In the genomic region with DNA sequence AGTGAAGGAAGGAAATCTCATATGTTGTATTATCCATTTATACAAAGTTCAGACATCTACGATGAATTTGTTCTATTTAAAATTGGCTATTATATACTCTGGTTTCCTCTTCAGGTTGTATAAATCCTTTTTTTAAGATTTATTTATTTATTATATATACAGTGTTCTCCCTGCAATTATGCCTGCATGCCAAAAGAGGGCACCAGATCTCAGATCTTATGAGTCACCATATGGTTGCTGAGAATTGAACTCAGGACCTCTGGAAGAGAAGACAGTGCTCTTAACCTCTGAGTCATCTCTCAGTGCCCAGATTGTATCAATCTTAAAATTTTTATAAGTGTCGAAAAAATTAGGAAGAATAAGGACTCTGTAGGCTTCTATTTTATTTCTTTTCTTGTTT, we compare ENCODE assay signal across 16 mouse cellular contexts. TPM values are rescaled to one million over a fixed set of nuclear protein-coding genes. Genes with fewer than 3 reads are reported as not detected.
DNase-seq lines count a peak whose midpoint lies in the region; ATAC-seq and TF ChIP-seq lines count a peak whose summit lies in the region.
"Had no signal": no experiment of that assay in that cellular context is flagged by ENCODE, and none has a peak within 500 bp of the region (broad histone marks: within the 10 kb centered on the region; RNA-seq: fewer than 3 reads in every experiment).

No protein-coding gene starts in this region.

- H3K4me2 ChIP-seq in heart, postnatal 0 days (ENCODE audit: low read depth, low read length), result no peak overlapping the region
- no peak overlapping the region for H3K4me2 ChIP-seq in midbrain, postnatal 0 days (ENCODE audit: low read depth, low read length, poor library complexity, severe bottlenecking)
- H3K4me2 ChIP-seq in midbrain, embryonic 16.5 days (ENCODE audit: low read length), result no peak overlapping the region
- no peak overlapping the region for H3K4me2 ChIP-seq in stomach, postnatal 0 days (replicated peaks; ENCODE audit: low read depth)
- H3K4me2 ChIP-seq: forebrain, embryonic 13.5 days had no signal

- TF ChIP-seq EP300 in heart, postnatal 0 days (IDR thresholded peaks at IDR 0.05; ENCODE audit: low read depth), result no peak
- TF ChIP-seq EP300 in stomach, postnatal 0 days (optimal IDR thresholded peaks at IDR 0.05), result no peak

- 95% methylated on average over 2 of the region's 2 CpGs for WGBS in heart, postnatal 0 days
- WGBS in midbrain, postnatal 0 days, result 96% methylated on average over 2 of the region's 2 CpGs
- 98% methylated on average over 2 of the region's 2 CpGs for WGBS in midbrain, embryonic 16.5 days
- WGBS in stomach, postnatal 0 days, result 79% methylated on average over 2 of the region's 2 CpGs

- H3K4me3 ChIP-seq in heart, postnatal 0 days (ENCODE audit: low read depth, low read length), result no peak overlapping the region
- H3K4me3 ChIP-seq in midbrain, postnatal 0 days (ENCODE audit: low read depth, low read length), result no peak overlapping the region
- H3K4me3 ChIP-seq in midbrain, embryonic 16.5 days (ENCODE audit: low read depth, low read length), result no peak overlapping the region
- no peak overlapping the region for H3K4me3 ChIP-seq in stomach, postnatal 0 days (ENCODE audit: low read depth, low read length)
- H3K4me3 ChIP-seq: forebrain, embryonic 13.5 days; hindbrain, embryonic 10.5 days; limb, embryonic 10.5 days had no signal

- no peak for DNase-seq in heart, postnatal 0 days (ENCODE audit: low spot score)
- DNase-seq in heart, postnatal 14 days, result no peak
- peak; percentile 3 for DNase-seq in midbrain, postnatal 0 days (ENCODE audit: low spot score)
- peak; percentile 2 for DNase-seq in MEL-GATA-1-ER (ENCODE audit: extremely low read depth, low read depth)
- DNase-seq in stomach, postnatal 0 days (ENCODE audit: low spot score), result no peak
- no peak for DNase-seq in kidney, adult 11 months
- DNase-seq: kidney, postnatal 14 days had no signal

- intact Hi-C loops in heart, postnatal 14 days (cut with DNase I), result no loop called here

- H3K4me1 ChIP-seq in heart, postnatal 0 days (ENCODE audit: control insufficient read depth, insufficient read depth), result no peaks in the 10 kb centered on the region
- H3K4me1 ChIP-seq in midbrain, postnatal 0 days (ENCODE audit: insufficient read depth, low read length), result no peaks in the 10 kb centered on the region
- no peaks in the 10 kb centered on the region for H3K4me1 ChIP-seq in midbrain, embryonic 16.5 days (ENCODE audit: control insufficient read depth, insufficient read depth, low read length)
- no peaks in the 10 kb centered on the region for H3K4me1 ChIP-seq in stomach, postnatal 0 days (replicated peaks; ENCODE audit: control insufficient read depth, insufficient read depth)
- H3K4me1 ChIP-seq: forebrain, embryonic 13.5 days; hindbrain, embryonic 10.5 days; limb, embryonic 10.5 days had no signal

- H3K9ac ChIP-seq in heart, postnatal 0 days (replicated peaks; ENCODE audit: low read depth, low read length), result no peak overlapping the region
- H3K9ac ChIP-seq in midbrain, postnatal 0 days (replicated peaks; ENCODE audit: low read length, poor library complexity, severe bottlenecking), result no peak overlapping the region
- H3K9ac ChIP-seq in midbrain, embryonic 16.5 days (ENCODE audit: low read depth, low read length), result no peak overlapping the region
- H3K9ac ChIP-seq in stomach, postnatal 0 days (ENCODE audit: low read length), result no peak overlapping the region
- H3K9ac ChIP-seq: forebrain, embryonic 13.5 days had no signal

- ATAC-seq in heart, postnatal 0 days (ENCODE audit: insufficient read depth, low read depth), result no peak
- no peak for ATAC-seq in midbrain, postnatal 0 days (ENCODE audit: low FRiP score)
- ATAC-seq in midbrain, embryonic 16.5 days, result no peak
- ATAC-seq in stomach, postnatal 0 days (ENCODE audit: low FRiP score, low TSS enrichment), result no peak
- ATAC-seq: forebrain, embryonic 13.5 days had no signal

- H3K27me3 ChIP-seq in heart, postnatal 0 days (ENCODE audit: control insufficient read depth, insufficient read depth, low read length), result no peaks in the 10 kb centered on the region
- no peaks in the 10 kb centered on the region for H3K27me3 ChIP-seq in midbrain, postnatal 0 days (ENCODE audit: insufficient read depth, low read length)
- H3K27me3 ChIP-seq in midbrain, embryonic 16.5 days (ENCODE audit: control insufficient read depth, insufficient read depth, low read depth, low read length), result no peaks in the 10 kb centered on the region
- no peaks in the 10 kb centered on the region for H3K27me3 ChIP-seq in stomach, postnatal 0 days (ENCODE audit: control insufficient read depth, insufficient read depth, low read length)
- H3K27me3 ChIP-seq: forebrain, embryonic 13.5 days had no signal

- no peaks in the 10 kb centered on the region for H3K9me3 ChIP-seq in heart, postnatal 0 days (replicated peaks; ENCODE audit: control insufficient read depth, low read length)
- no peaks in the 10 kb centered on the region for H3K9me3 ChIP-seq in midbrain, postnatal 0 days (ENCODE audit: low read length)
- H3K9me3 ChIP-seq in midbrain, embryonic 16.5 days (replicated peaks; ENCODE audit: control insufficient read depth, low read length, poor library complexity, severe bottlenecking), result no peaks in the 10 kb centered on the region
- no peaks in the 10 kb centered on the region for H3K9me3 ChIP-seq in stomach, postnatal 0 days (ENCODE audit: control insufficient read depth, low read length)
- H3K9me3 ChIP-seq: forebrain, embryonic 13.5 days; hindbrain, embryonic 10.5 days; limb, embryonic 10.5 days had no signal

- H3K27ac ChIP-seq in heart, postnatal 0 days (ENCODE audit: low read depth), result no peak overlapping the region
- H3K27ac ChIP-seq in midbrain, postnatal 0 days (ENCODE audit: low read depth, low read length), result no peak overlapping the region
- no peak overlapping the region for H3K27ac ChIP-seq in midbrain, embryonic 16.5 days (ENCODE audit: low read length)
- no peak overlapping the region for H3K27ac ChIP-seq in stomach, postnatal 0 days (replicated peaks)
- H3K27ac ChIP-seq: forebrain, embryonic 13.5 days; hindbrain, embryonic 10.5 days; limb, embryonic 10.5 days had no signal

- H3K36me3 ChIP-seq in heart, postnatal 0 days (replicated peaks; ENCODE audit: control insufficient read depth, insufficient read depth, low read length), result no peaks in the 10 kb centered on the region
- no peaks in the 10 kb centered on the region for H3K36me3 ChIP-seq in midbrain, postnatal 0 days (ENCODE audit: insufficient read depth, low read length)
- peaks cover 6% of the 10 kb centered on the region; the same call in 1 of the 2 replicates for H3K36me3 ChIP-seq in midbrain, embryonic 16.5 days (ENCODE audit: control insufficient read depth, insufficient read depth, low read length)
- H3K36me3 ChIP-seq in stomach, postnatal 0 days (ENCODE audit: control insufficient read depth, insufficient read depth, low read length), result no peaks in the 10 kb centered on the region

- TF ChIP-seq CTCF in heart, postnatal 0 days (IDR thresholded peaks at IDR 0.05; ENCODE audit: low read depth), result peak; percentile 22; the same call in 1 of the 2 replicates
- TF ChIP-seq CTCF in midbrain, postnatal 0 days (IDR thresholded peaks at IDR 0.05), result peak; percentile 34
- peak; percentile 51 for TF ChIP-seq CTCF in stomach, postnatal 0 days (IDR thresholded peaks at IDR 0.05; ENCODE audit: low read depth)

RNA-seq across cellular contexts. Expression of a gene that starts 59.8 kb away (rescaled TPM):
- not detected in 2 replicates for total RNA-seq in heart, postnatal 0 days (2014; rRNA removed; ENCODE audit: low replicate concordance)
- polyA plus RNA-seq in heart, postnatal 0 days (2015; fragmentation: Nextera tagmentation; extraction: Ambion mirVana), result not detected in 2 replicates
- not detected for total RNA-seq in heart, postnatal 14 days (2021)
- total RNA-seq in midbrain, postnatal 0 days (2014; rRNA removed), result 0.93 TPM in 1 of 2 replicates, not detected in the other
- polyA plus RNA-seq in midbrain, postnatal 0 days (2015; fragmentation: Nextera tagmentation; extraction: Ambion mirVana), result 0.17 and 0.21 TPM in 2 replicates
- polyA plus RNA-seq in midbrain, embryonic 16.5 days (2015; fragmentation: Nextera tagmentation; extraction: Ambion mirVana), result not detected in 2 replicates
- polyA plus RNA-seq in stomach, postnatal 0 days (2015; fragmentation: Nextera tagmentation; extraction: Ambion mirVana), result not detected in 2 replicates
- total RNA-seq: granulocyte monocyte progenitor cell, adult 5-6 weeks; megakaryocyte progenitor cell, adult 5-6 weeks had no signal
- polyA plus RNA-seq: embryonic facial prominence, embryonic 11.5 days; forebrain, embryonic 13.5 days; hindbrain, embryonic 10.5 days; limb, embryonic 10.5 days; neural tube, embryonic 11.5 days; stomach, embryonic 14.5 days had no signal

Comparison
In these comparisons a context has a peak if more than half of its experiments do, and no peak if none do; other contexts are left out.
1. DNase-seq: peak in midbrain, postnatal 0 days (single experiment) and MEL-GATA-1-ER (single experiment); none in heart, postnatal 0 days (single experiment), heart, postnatal 14 days (0 of 2), stomach, postnatal 0 days (single experiment) and kidney, adult 11 months (single experiment).
2. Peak in every context shown above with its lines, with median percentiles within 50 percentile points of each other: CTCF ChIP-seq.